Mouse (Mus musculus) kidney, adult 11 months (tissue): Measurements from ENCODE around the gene Irgm1.
"Not testable (repeated sequence)": the region's sequence is repeated elsewhere in the genome, so short reads cannot be mapped to it uniquely, and the experiment has no call there.

Experiments
- DNase-seq: peaks from one replicate; pipeline ENCODE4 v3.0.0; 2022

Irgm1 gene

GRCm38 (mm10) chr11:48871201-48871772 is at the start of gene Irgm1:
TSS of gene Irgm1 (minus strand) at chr11:48871683.
- peak; percentile 73 for DNase-seq

GRCm38 (mm10) chr11:48918380-48918779 is 46.9 kb upstream of the Irgm1 start:
- DNase-seq, result no peak

GRCm38 (mm10) chr11:48913611-48914010 is 42.1 kb upstream of the Irgm1 start:
- DNase-seq, result no peak

GRCm38 (mm10) chr11:48908459-48908858 is 37.0 kb upstream of the Irgm1 start:
- DNase-seq, result no peak

GRCm38 (mm10) chr11:48902021-48902420 is 30.5 kb upstream of the Irgm1 start, which contains the start of gene Gm5431:
TSS of gene Gm5431 (minus strand) at chr11:48902214.
- no peak for DNase-seq

- DNase-seq, result not testable (repeated sequence)
Measured at GRCm38 (mm10) chr11:48901567-48901930, 30.1 kb upstream of the Irgm1 start.

GRCm38 (mm10) chr11:48900654-48901566 is 29.4 kb upstream of the Irgm1 start:
- not testable (repeated sequence) for DNase-seq

- DNase-seq, result no peak
Measured at GRCm38 (mm10) chr11:48898812-48899431, 27.4 kb upstream of the Irgm1 start.

GRCm38 (mm10) chr11:48876680-48877079 is 5.2 kb upstream of the Irgm1 start:
- no peak for DNase-seq

GRCm38 (mm10) chr11:48875343-48875837 is 3.9 kb upstream of the Irgm1 start:
- DNase-seq, result not testable (repeated sequence)

GRCm38 (mm10) chr11:48874465-48874864 is 3.0 kb upstream of the Irgm1 start:
- no peak for DNase-seq

- DNase-seq, result no peak
Measured at GRCm38 (mm10) chr11:48873591-48874290, 2.3 kb upstream of the Irgm1 start.

GRCm38 (mm10) chr11:48872695-48873300 is 1.3 kb upstream of the Irgm1 start:
- DNase-seq, result no peak

GRCm38 (mm10) chr11:48871817-48872541 is 496 bp upstream of the Irgm1 start:
- DNase-seq, result peak; percentile 33

GRCm38 (mm10) chr11:48870781-48871180 is 702 bp downstream of the Irgm1 start:
- no peak for DNase-seq

- peak; percentile 44 for DNase-seq
Measured at GRCm38 (mm10) chr11:48869380-48870110, 1.9 kb downstream of the Irgm1 start.

GRCm38 (mm10) chr11:48866481-48866880 is 5.0 kb downstream of the Irgm1 start:
- DNase-seq, result no peak

- no peak for DNase-seq
Measured at GRCm38 (mm10) chr11:48863808-48864207, 7.7 kb downstream of the Irgm1 start.

GRCm38 (mm10) chr11:48862784-48863319 is 8.6 kb downstream of the Irgm1 start:
- DNase-seq, result no peak

- DNase-seq, result no peak
Measured at GRCm38 (mm10) chr11:48859014-48859413, 12.5 kb downstream of the Irgm1 start.
